Mouse (Mus musculus) adrenal gland, adult 18-20 months (tissue): ENCODE results near the gene Ist1. TPM values are rescaled to one million over a fixed set of nuclear protein-coding genes. Genes with fewer than 3 reads are reported as not detected.

ENCODE experiments used
- total RNA-seq, 2 experiments: library from RNA; stranded (reverse); gene quantifications; 1 replicate in 1 of 2; 2 replicates in 1 of 2; pipeline ENCODE4 v1.2.3; 2021

Gene Ist1
- total RNA-seq, 2 experiments from 2014 or later, result 96.5 to 99.1 TPM

Other genes starting within 250 kb of the Ist1 start
- not detected for gene Pmfbp1, start 199.2 kb downstream of the Ist1 start, total RNA-seq
- 10 to 100 TPM; 22.4 to 24.7 TPM for gene Dhx38, start 127.4 kb downstream of the Ist1 start, total RNA-seq
- gene Txnl4b, start 127.4 kb downstream of the Ist1 start, total RNA-seq, result 1 to 10 TPM; 8.6 to 10.0 TPM
- gene Hp, start 114.1 kb downstream of the Ist1 start, total RNA-seq, result 100 to 1,000 TPM in 1 of 2 experiments, 10 to 100 TPM in 1; 95.5 to 389 TPM
- 10 to 100 TPM; 17.6 to 17.9 TPM for gene Dhodh, start 84.6 kb downstream of the Ist1 start, total RNA-seq
- under 1 TPM in 1 of 2 experiments, not detected in 1; 0.13 TPM for gene Pkd1l3, start 78.7 kb downstream of the Ist1 start, total RNA-seq
- gene Zfp821, start 12.3 kb upstream of the Ist1 start, total RNA-seq, result 1 to 10 TPM; 7.7 to 8.2 TPM
- 10 to 100 TPM; 36.1 to 41.2 TPM for gene Atxn1l, start 44.5 kb upstream of the Ist1 start, total RNA-seq
- 10 to 100 TPM; 81.8 to 90.5 TPM for gene Ap1g1, start 85.3 kb upstream of the Ist1 start, total RNA-seq
- 1 to 10 TPM; 7.1 to 8.0 TPM for gene Phlpp2, start 175.3 kb upstream of the Ist1 start, total RNA-seq